Mouse (Mus musculus): ENCODE data around the gene Prkrip1. TPM values are rescaled to one million over a fixed set of nuclear protein-coding genes. Genes with fewer than 3 reads are reported as not detected.
A peak's percentile ranks its signal among the peaks of the same experiment; 100 is the strongest.
"Not testable (repeated sequence)": the region's sequence is repeated elsewhere in the genome, so short reads cannot be mapped to it uniquely, and the experiment has no call there.

Prkrip1 gene
- polyA plus RNA-seq, 1 experiment from 2014 or later: 60.1 TPM

GRCm38 (mm10) chr5:136170512-136171362, 28.0 kb downstream of the Prkrip1 start, which contains the start of gene Orai2:
Gene Orai2 (minus strand): TSS chr5:136170713.
- peak within 1 kb of the TSS; percentile 92 for H3K4me2 ChIP-seq (replicated peaks)
- H3K4me1 ChIP-seq: peaks cover 14% of the 10 kb centered on the region
- ATAC-seq (ENCODE audit: low FRiP score, low read depth): peak; percentile 90
- H3K9ac ChIP-seq: peak within 1 kb of the TSS; percentile 77
- H3K27ac ChIP-seq: no peak within 1 kb of the TSS; the same call in 1 of the 2 replicates
- H3K9me3 ChIP-seq: peaks cover 6% of the 10 kb centered on the region; the same call in 1 of the 2 replicates
- WGBS: 4% methylated on average over 49 of the region's 49 CpGs
- 0 out of 2 replicates have a peak, but pooled peaks cover 6% of the 10 kb centered on the region for H3K27me3 ChIP-seq
- H3K4me3 ChIP-seq: peak within 1 kb of the TSS; percentile 59
- H3K36me3 ChIP-seq: 0 out of 2 replicates have a peak, but pooled peaks cover 12% of the 10 kb centered on the region

- H3K4me1 ChIP-seq: peaks cover 14% of the 10 kb centered on the region
- H3K4me3 ChIP-seq: peak overlapping the region; percentile 59
- peaks cover 6% of the 10 kb centered on the region; the same call in 1 of the 2 replicates for H3K9me3 ChIP-seq
- 13% methylated on average over 15 of the region's 15 CpGs for WGBS
- H3K36me3 ChIP-seq: 0 out of 2 replicates have a peak, but pooled peaks cover 12% of the 10 kb centered on the region
- H3K27ac ChIP-seq: no peak overlapping the region; the same call in 1 of the 2 replicates
- peak overlapping the region; percentile 77 for H3K9ac ChIP-seq
- peak overlapping the region; percentile 92 for H3K4me2 ChIP-seq (replicated peaks)
- ATAC-seq (ENCODE audit: low FRiP score, low read depth): 0 out of 2 replicates have a peak, but pooled peaks have one; percentile 20
- H3K27me3 ChIP-seq: 0 out of 2 replicates have a peak, but pooled peaks cover 6% of the 10 kb centered on the region
These were observed 28.9 kb downstream of the Prkrip1 start for GRCm38 (mm10) chr5:136169626-136170511.

GRCm38 (mm10) chr5:136168071-136168470, 30.7 kb downstream of the Prkrip1 start:
- Histone ChIP-seq H3K4me2 (replicated peaks) (no peak overlapping the region), H3K9me3 (peaks cover 6% of the 10 kb centered on the region; the same call in 1 of the 2 replicates), H3K27me3 (0 out of 2 replicates have a peak, but pooled peaks cover 6% of the 10 kb centered on the region), H3K4me1 (peaks cover 14% of the 10 kb centered on the region), H3K4me3 (no peak overlapping the region), H3K9ac (no peak overlapping the region), H3K36me3 (0 out of 2 replicates have a peak, but pooled peaks cover 12% of the 10 kb centered on the region), H3K27ac (no peak overlapping the region)
- no peak for ATAC-seq (ENCODE audit: low FRiP score, low read depth)
- 93% methylated on average over 3 of the region's 3 CpGs for WGBS

GRCm38 (mm10) chr5:136167296-136167695, 31.5 kb downstream of the Prkrip1 start:
- Histone ChIP-seq H3K4me1 (peaks cover 14% of the 10 kb centered on the region), H3K27me3 (0 out of 2 replicates have a peak, but pooled peaks cover 5% of the 10 kb centered on the region), H3K4me2 (replicated peaks) (no peak overlapping the region), H3K4me3 (no peak overlapping the region), H3K27ac (no peak overlapping the region), H3K9me3 (peaks cover 6% of the 10 kb centered on the region; the same call in 1 of the 2 replicates), H3K36me3 (0 out of 2 replicates have a peak, but pooled peaks cover 12% of the 10 kb centered on the region), H3K9ac (no peak overlapping the region)
- 90% methylated on average over 4 of the region's 4 CpGs for WGBS
- ATAC-seq (ENCODE audit: low FRiP score, low read depth): no peak

- Histone ChIP-seq H3K27ac (no peak overlapping the region), H3K27me3 (no peaks in the 10 kb centered on the region), H3K9ac (no peak overlapping the region), H3K9me3 (peaks cover 6% of the 10 kb centered on the region; the same call in 1 of the 2 replicates), H3K4me1 (peaks cover 3% of the 10 kb centered on the region; the same call in 1 of the 2 replicates), H3K36me3 (peaks cover 16% of the 10 kb centered on the region; the same call in 1 of the 2 replicates), H3K4me2 (replicated peaks) (no peak overlapping the region), H3K4me3 (no peak overlapping the region)
- 74% methylated on average over 8 of the region's 8 CpGs for WGBS
- ATAC-seq (ENCODE audit: low FRiP score, low read depth): no peak
These were observed 33.5 kb downstream of the Prkrip1 start for GRCm38 (mm10) chr5:136165246-136165645.

GRCm38 (mm10) chr5:136163807-136164474, 34.8 kb downstream of the Prkrip1 start:
- H3K9me3 ChIP-seq: peaks cover 6% of the 10 kb centered on the region; the same call in 1 of the 2 replicates
- WGBS: 81% methylated on average over 11 of the region's 11 CpGs
- no peak for ATAC-seq (ENCODE audit: low FRiP score, low read depth)
- H3K4me2 ChIP-seq (replicated peaks): no peak overlapping the region
- H3K36me3 ChIP-seq: peaks cover 16% of the 10 kb centered on the region; the same call in 1 of the 2 replicates
- H3K9ac ChIP-seq: no peak overlapping the region
- no peaks in the 10 kb centered on the region for H3K4me1 ChIP-seq
- no peaks in the 10 kb centered on the region for H3K27me3 ChIP-seq
- H3K4me3 ChIP-seq: no peak overlapping the region
- no peak overlapping the region for H3K27ac ChIP-seq

- not testable (repeated sequence) for H3K4me2 ChIP-seq (replicated peaks); H3K9me3 ChIP-seq; H3K4me3 ChIP-seq; ATAC-seq (ENCODE audit: low FRiP score, low read depth); H3K9ac ChIP-seq; H3K4me1 ChIP-seq; H3K27ac ChIP-seq; H3K27me3 ChIP-seq; H3K36me3 ChIP-seq
- 86% methylated on average over 11 of the region's 12 CpGs for WGBS
These were observed 38.7 kb downstream of the Prkrip1 start for GRCm38 (mm10) chr5:136160084-136160483.

- Histone ChIP-seq H3K27ac (no peak overlapping the region), H3K9me3 (no peaks in the 10 kb centered on the region), H3K36me3 (peaks cover under 1% of the 10 kb centered on the region; the same call in 1 of the 2 replicates), H3K4me1 (no peaks in the 10 kb centered on the region), H3K4me3 (no peak overlapping the region), H3K27me3 (no peaks in the 10 kb centered on the region), H3K4me2 (replicated peaks) (no peak overlapping the region), H3K9ac (no peak overlapping the region)
- WGBS: 87% methylated on average over 5 of the region's 5 CpGs
- ATAC-seq (ENCODE audit: low FRiP score, low read depth): no peak
These were observed 43.4 kb downstream of the Prkrip1 start for GRCm38 (mm10) chr5:136155399-136155798.

GRCm38 (mm10) chr5:136152365-136152764, 46.4 kb downstream of the Prkrip1 start:
- no peak for ATAC-seq (ENCODE audit: low FRiP score, low read depth)
- Histone ChIP-seq H3K36me3 (no peaks in the 10 kb centered on the region), H3K9me3 (no peaks in the 10 kb centered on the region), H3K4me2 (replicated peaks) (no peak overlapping the region), H3K4me3 (no peak overlapping the region), H3K4me1 (no peaks in the 10 kb centered on the region), H3K9ac (no peak overlapping the region), H3K27ac (no peak overlapping the region), H3K27me3 (no peaks in the 10 kb centered on the region)
- 74% methylated on average over 8 of the region's 8 CpGs for whole genome bisulfite sequencing

- not testable (repeated sequence) for H3K36me3 ChIP-seq; H3K9me3 ChIP-seq; ATAC-seq (ENCODE audit: low FRiP score, low read depth); H3K27ac ChIP-seq; H3K9ac ChIP-seq; H3K27me3 ChIP-seq; H3K4me3 ChIP-seq; H3K4me2 ChIP-seq (replicated peaks); H3K4me1 ChIP-seq
- WGBS: 67% methylated on average over 5 of the region's 5 CpGs
These were observed 49.6 kb downstream of the Prkrip1 start for GRCm38 (mm10) chr5:136149134-136149576.

- H3K9me3 ChIP-seq: peaks cover 3% of the 10 kb centered on the region; the same call in 1 of the 2 replicates
- H3K36me3 ChIP-seq: peaks cover under 1% of the 10 kb centered on the region
- no peaks in the 10 kb centered on the region for H3K4me1 ChIP-seq
- no peak overlapping the region for H3K9ac ChIP-seq
- 74% methylated on average over 8 of the region's 8 CpGs for WGBS
- no peak overlapping the region for H3K27ac ChIP-seq
- ATAC-seq (ENCODE audit: low FRiP score, low read depth): no peak
- H3K4me3 ChIP-seq: no peak overlapping the region
- no peaks in the 10 kb centered on the region for H3K27me3 ChIP-seq
- H3K4me2 ChIP-seq (replicated peaks): no peak overlapping the region
These were observed 51.1 kb downstream of the Prkrip1 start for GRCm38 (mm10) chr5:136147704-136148103.
